Mouse (Mus musculus): ENCODE data around the gene Coq8a. TPM values are rescaled to one million over a fixed set of nuclear protein-coding genes. Genes with fewer than 3 reads are reported as not detected.
A peak's percentile ranks its signal among the peaks of the same experiment; 100 is the strongest.

Gene Coq8a
- polyA plus RNA-seq, 1 experiment from 2014 or later: 2.0 TPM

DNA sequence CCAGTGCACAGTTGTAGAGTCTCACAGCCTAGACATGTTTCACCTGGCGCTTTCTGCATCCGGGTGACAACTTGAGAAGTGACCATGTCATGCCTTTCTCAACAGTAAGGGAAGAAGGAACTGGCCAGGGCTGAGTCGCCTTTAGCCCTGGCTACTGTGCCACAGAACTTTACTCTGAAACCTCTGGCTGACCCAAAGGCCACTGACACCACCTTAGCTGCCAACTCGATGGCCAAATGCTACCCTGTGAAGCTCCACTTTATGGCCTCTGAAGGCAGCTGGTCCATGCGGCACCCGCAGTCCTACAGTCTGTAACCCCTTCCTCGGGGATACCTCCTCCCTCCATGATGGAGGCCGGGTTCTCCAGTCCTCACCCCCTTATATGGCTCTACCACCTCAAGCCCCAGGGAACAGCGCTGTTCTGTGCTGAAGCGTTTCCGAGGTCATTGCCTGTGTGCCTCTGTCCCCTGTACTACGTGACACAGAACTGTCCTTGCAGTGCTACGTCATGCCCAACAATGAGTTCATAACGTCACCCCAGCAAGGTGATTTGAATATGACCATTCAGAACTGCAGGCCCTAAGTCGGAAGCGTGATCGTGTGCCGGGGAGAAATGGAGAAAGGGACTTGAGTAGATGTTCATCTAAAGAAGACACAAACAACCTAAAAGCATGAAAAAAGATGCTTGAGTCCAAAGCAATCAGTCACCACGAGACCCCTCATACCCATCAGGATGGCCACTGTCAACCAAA lies 21.6 kb upstream of the Coq8a start:
- H3K9me3 ChIP-seq: no peaks in the 10 kb centered on the region
- H3K4me1 ChIP-seq (replicated peaks): peaks cover 18% of the 10 kb centered on the region
- 0 out of 2 replicates have a peak, but pooled peaks cover 5% of the 10 kb centered on the region for H3K27me3 ChIP-seq (ENCODE audit: insufficient read depth, poor library complexity, severe bottlenecking)
- H3K4me3 ChIP-seq: no peak overlapping the region
- DNase-seq (ENCODE audit: low spot score): no peak
- 90% methylated on average over 19 of the region's 19 CpGs for WGBS
- no peaks in the 10 kb centered on the region for H3K36me3 ChIP-seq
- no peak overlapping the region for H3K27ac ChIP-seq

GRCm38 (mm10) chr1:180216541-180217276 lies 17.3 kb upstream of the Coq8a start:
- Histone ChIP-seq H3K4me1 (replicated peaks) (peaks cover 10% of the 10 kb centered on the region; the same call in 1 of the 2 replicates), H3K9me3 (no peaks in the 10 kb centered on the region), H3K4me3 (no peak overlapping the region), H3K27ac (no peak overlapping the region), H3K27me3 (ENCODE audit: insufficient read depth, poor library complexity, severe bottlenecking) (no peaks in the 10 kb centered on the region), H3K36me3 (no peaks in the 10 kb centered on the region)
- WGBS: 77% methylated on average over 5 of the region's 5 CpGs
- no peak for DNase-seq (ENCODE audit: low spot score)

GRCm38 (mm10) chr1:180215044-180215443 lies 15.6 kb upstream of the Coq8a start:
- no peak overlapping the region for H3K4me3 ChIP-seq
- H3K27me3 ChIP-seq (ENCODE audit: insufficient read depth, poor library complexity, severe bottlenecking): no peaks in the 10 kb centered on the region
- whole genome bisulfite sequencing: 24% methylated on average over 4 of the region's 4 CpGs
- peaks cover 9% of the 10 kb centered on the region; the same call in 1 of the 2 replicates for H3K4me1 ChIP-seq (replicated peaks)
- no peaks in the 10 kb centered on the region for H3K36me3 ChIP-seq
- peak; percentile 47 for DNase-seq (ENCODE audit: low spot score)
- H3K9me3 ChIP-seq: no peaks in the 10 kb centered on the region
- no peak overlapping the region for H3K27ac ChIP-seq

DNA sequence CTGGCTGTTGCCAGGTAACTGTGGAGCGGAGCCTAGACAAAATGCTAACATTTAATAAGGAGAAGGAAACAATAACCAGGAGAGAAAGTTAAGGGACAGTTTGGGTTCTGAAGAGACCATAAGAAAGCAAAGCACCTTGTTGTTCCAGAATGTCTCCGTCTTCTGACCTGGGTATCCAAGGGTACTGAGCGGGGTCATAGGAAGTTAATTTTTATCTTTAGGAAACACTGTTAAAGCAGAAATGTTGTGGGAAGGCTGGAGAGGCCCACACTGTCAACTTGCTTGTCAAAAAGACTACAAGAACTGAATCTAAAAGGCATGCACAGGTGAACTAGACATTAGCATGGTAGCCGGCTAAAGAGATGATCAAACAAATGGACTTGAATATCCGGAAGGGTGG lies 13.5 kb upstream of the Coq8a start:
- H3K9me3 ChIP-seq: no peaks in the 10 kb centered on the region
- H3K27me3 ChIP-seq (ENCODE audit: insufficient read depth, poor library complexity, severe bottlenecking): no peaks in the 10 kb centered on the region
- no peak overlapping the region for H3K4me3 ChIP-seq
- no peaks in the 10 kb centered on the region for H3K36me3 ChIP-seq
- 91% methylated on average over 5 of the region's 5 CpGs for WGBS
- H3K4me1 ChIP-seq (replicated peaks): 0 out of 2 replicates have a peak, but pooled peaks cover 3% of the 10 kb centered on the region
- no peak overlapping the region for H3K27ac ChIP-seq
- DNase-seq (ENCODE audit: low spot score): no peak

GRCm38 (mm10) chr1:180210781-180211271 lies 11.4 kb upstream of the Coq8a start:
- Histone ChIP-seq H3K9me3 (no peaks in the 10 kb centered on the region), H3K4me1 (replicated peaks) (0 out of 2 replicates have a peak, but pooled peaks cover 3% of the 10 kb centered on the region), H3K27me3 (ENCODE audit: insufficient read depth, poor library complexity, severe bottlenecking) (no peaks in the 10 kb centered on the region), H3K27ac (no peak overlapping the region), H3K4me3 (no peak overlapping the region), H3K36me3 (no peaks in the 10 kb centered on the region)
- no peak for DNase-seq (ENCODE audit: low spot score)
- 89% methylated on average over 9 of the region's 9 CpGs for WGBS

GRCm38 (mm10) chr1:180210031-180210432 lies 10.6 kb upstream of the Coq8a start:
- Histone ChIP-seq H3K4me1 (replicated peaks) (0 out of 2 replicates have a peak, but pooled peaks cover under 1% of the 10 kb centered on the region), H3K4me3 (no peak overlapping the region), H3K36me3 (no peaks in the 10 kb centered on the region), H3K9me3 (no peaks in the 10 kb centered on the region), H3K27ac (no peak overlapping the region), H3K27me3 (ENCODE audit: insufficient read depth, poor library complexity, severe bottlenecking) (no peaks in the 10 kb centered on the region)
- DNase-seq (ENCODE audit: low spot score): no peak
- WGBS: 74% methylated on average over 4 of the region's 4 CpGs

- no peak overlapping the region for H3K27ac ChIP-seq
- no peak overlapping the region for H3K4me3 ChIP-seq
- no peaks in the 10 kb centered on the region for H3K27me3 ChIP-seq (ENCODE audit: insufficient read depth, poor library complexity, severe bottlenecking)
- H3K4me1 ChIP-seq (replicated peaks): no peaks in the 10 kb centered on the region
- H3K36me3 ChIP-seq: no peaks in the 10 kb centered on the region
- no peak for DNase-seq (ENCODE audit: low spot score)
- 0 out of 2 replicates have a peak, but pooled peaks cover 2% of the 10 kb centered on the region for H3K9me3 ChIP-seq
- WGBS: 75% methylated on average over 3 of the region's 3 CpGs
Observed at GRCm38 (mm10) chr1:180208370-180208769, 9.0 kb upstream of the Coq8a start.

- Histone ChIP-seq H3K27me3 (ENCODE audit: insufficient read depth, poor library complexity, severe bottlenecking) (no peaks in the 10 kb centered on the region), H3K9me3 (0 out of 2 replicates have a peak, but pooled peaks cover 2% of the 10 kb centered on the region), H3K27ac (no peak overlapping the region), H3K4me1 (replicated peaks) (peaks cover 6% of the 10 kb centered on the region), H3K4me3 (no peak overlapping the region), H3K36me3 (no peaks in the 10 kb centered on the region)
- 74% methylated on average over 5 of the region's 5 CpGs for WGBS
- no peak for DNase-seq (ENCODE audit: low spot score)
Observed at GRCm38 (mm10) chr1:180200722-180201121, 1.3 kb upstream of the Coq8a start.

- H3K27me3 ChIP-seq (ENCODE audit: insufficient read depth, poor library complexity, severe bottlenecking): no peaks in the 10 kb centered on the region
- DNase-seq (ENCODE audit: low spot score): no peak
- no peak overlapping the region for H3K4me3 ChIP-seq
- 0 out of 2 replicates have a peak, but pooled peaks cover 2% of the 10 kb centered on the region for H3K9me3 ChIP-seq
- peaks cover 17% of the 10 kb centered on the region for H3K4me1 ChIP-seq (replicated peaks)
- no peak overlapping the region for H3K27ac ChIP-seq
- H3K36me3 ChIP-seq: no peaks in the 10 kb centered on the region
- 77% methylated on average over 4 of the region's 4 CpGs for WGBS
Observed at GRCm38 (mm10) chr1:180199715-180200050, 281 bp upstream of the Coq8a start.

DNA sequence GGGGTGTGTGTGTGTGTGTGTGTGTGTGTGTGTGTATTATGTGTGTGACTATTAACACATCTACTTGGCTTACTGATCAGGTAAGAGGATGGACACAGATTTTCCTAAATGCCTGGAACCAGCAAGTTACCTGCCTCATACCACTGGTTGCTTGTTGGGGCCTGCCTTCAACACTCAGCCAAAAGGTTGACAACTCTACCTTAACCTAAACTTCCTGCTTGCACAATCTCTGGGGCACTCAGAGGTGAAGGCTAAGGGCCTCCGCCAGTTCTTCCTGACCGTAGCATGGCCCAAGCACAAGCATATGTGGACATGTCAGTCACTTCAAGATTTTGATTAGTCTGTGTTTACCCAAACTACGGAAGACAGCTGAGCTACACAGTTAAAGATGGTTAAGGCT lies 1.4 kb downstream of the Coq8a start:
- DNase-seq (ENCODE audit: low spot score): no peak
- Histone ChIP-seq H3K9me3 (no peaks in the 10 kb centered on the region), H3K4me1 (replicated peaks) (peaks cover 17% of the 10 kb centered on the region), H3K4me3 (no peak overlapping the region), H3K36me3 (no peaks in the 10 kb centered on the region), H3K27ac (no peak overlapping the region), H3K27me3 (ENCODE audit: insufficient read depth, poor library complexity, severe bottlenecking) (no peaks in the 10 kb centered on the region; the same call in none of the 2 replicates)
- WGBS: 86% methylated on average over 3 of the region's 3 CpGs

DNA sequence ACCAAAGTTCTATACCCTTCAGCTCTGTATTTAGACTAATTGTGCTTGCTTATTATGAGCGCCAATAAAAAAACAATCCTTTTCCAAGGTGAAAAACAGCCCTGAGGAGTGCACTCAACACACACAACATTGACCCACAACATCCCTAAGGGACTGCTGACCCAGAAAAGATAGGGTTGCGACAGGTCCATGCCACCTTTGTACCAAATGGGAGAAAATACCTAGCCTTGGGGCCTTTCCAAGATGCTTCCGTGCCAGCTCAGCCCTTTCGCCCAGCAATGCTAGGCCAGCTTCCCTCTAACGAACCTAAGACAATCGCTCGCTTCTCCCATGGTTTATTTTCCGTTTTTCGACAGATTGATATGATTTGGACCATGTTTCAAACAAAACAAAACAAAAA lies 2.9 kb downstream of the Coq8a start:
- H3K27ac ChIP-seq: no peak overlapping the region
- peak overlapping the region; percentile 61 for H3K4me3 ChIP-seq
- peaks cover 17% of the 10 kb centered on the region for H3K4me1 ChIP-seq (replicated peaks)

GRCm38 (mm10) chr1:180195703-180196381 lies 3.6 kb downstream of the Coq8a start:
- Histone ChIP-seq H3K27ac (peak overlapping the region; percentile 56), H3K4me1 (replicated peaks) (peaks cover 17% of the 10 kb centered on the region), H3K4me3 (peak overlapping the region; percentile 61), H3K36me3 (no peaks in the 10 kb centered on the region), H3K9me3 (no peaks in the 10 kb centered on the region), H3K27me3 (ENCODE audit: insufficient read depth, poor library complexity, severe bottlenecking) (no peaks in the 10 kb centered on the region; the same call in none of the 2 replicates)
- DNase-seq (ENCODE audit: low spot score): peak; percentile 96
- 1% methylated on average over 57 of the region's 57 CpGs for WGBS

More for the DNA sequence above, 2.9 kb downstream of the Coq8a start:
- WGBS: 92% methylated on average over 9 of the region's 9 CpGs
- Histone ChIP-seq H3K27me3 (ENCODE audit: insufficient read depth, poor library complexity, severe bottlenecking) (no peaks in the 10 kb centered on the region; the same call in none of the 2 replicates), H3K36me3 (no peaks in the 10 kb centered on the region), H3K9me3 (no peaks in the 10 kb centered on the region)
- DNase-seq (ENCODE audit: low spot score): no peak
